Mouse (Mus musculus) layer of hippocampus, adult 2 months (tissue): ENCODE data around the gene Zcchc4. TPM values are rescaled to one million over a fixed set of nuclear protein-coding genes. Genes with fewer than 3 reads are reported as not detected.
"Not testable (repeated sequence)": the region's sequence is repeated elsewhere in the genome, so short reads cannot be mapped to it uniquely, and the experiment has no call there.

Experiments
- DNase-seq, 2 experiments: peaks; one replicate each; pipeline ENCODE4 v3.0.0; 2022; ENCODE audit warnings: low spot score in 2 of 2
- H3K27ac ChIP-seq: fragments of 200-600 bp; 2 replicates; pipeline ENCODE4 v1.8.1; 2022
- H3K4me3 ChIP-seq: fragments of 200-600 bp; 2 replicates; pipeline ENCODE4 v1.8.1; 2022; ENCODE audit warnings: mild to moderate bottlenecking
- CTCF ChIP-seq: fragments of 200-600 bp; conservative IDR thresholded peaks from 2 replicates; pipeline ENCODE4 v1.8.1; 2022; ENCODE audit warnings: antibody characterized with exemption, mild to moderate bottlenecking, moderate library complexity
- total RNA-seq, 2 experiments: library from RNA; stranded (reverse); gene quantifications; 2 replicates each; pipeline ENCODE4 v1.2.3; 2021

Gene Zcchc4
- total RNA-seq, 2 experiments from 2014 or later, result 10.7 to 11.9 TPM

DNA sequence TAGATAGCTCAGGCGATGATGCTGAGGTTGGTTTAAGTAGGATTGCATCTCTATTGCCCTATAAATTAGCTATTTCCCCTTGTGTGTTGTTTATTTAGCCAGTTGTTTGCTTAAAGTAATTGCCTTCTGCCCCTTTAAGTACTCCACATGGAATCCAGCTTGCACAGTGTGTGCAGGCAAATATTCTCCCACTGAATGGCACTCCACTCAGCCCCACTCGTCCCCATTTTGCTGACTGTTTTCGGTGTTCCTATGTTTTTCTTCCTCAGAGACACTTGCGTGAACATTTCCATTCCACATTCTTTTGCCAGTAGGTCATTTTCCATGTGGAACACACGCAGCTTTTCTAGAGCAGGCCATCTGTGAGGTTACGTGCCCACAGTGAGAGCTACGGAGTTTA lies 12.6 kb upstream of the Zcchc4 start:
- Histone ChIP-seq H3K27ac (no peak overlapping the region), H3K4me3 (no peak overlapping the region)
- no peak for DNase-seq
- TF ChIP-seq CTCF, result no peak

DNA sequence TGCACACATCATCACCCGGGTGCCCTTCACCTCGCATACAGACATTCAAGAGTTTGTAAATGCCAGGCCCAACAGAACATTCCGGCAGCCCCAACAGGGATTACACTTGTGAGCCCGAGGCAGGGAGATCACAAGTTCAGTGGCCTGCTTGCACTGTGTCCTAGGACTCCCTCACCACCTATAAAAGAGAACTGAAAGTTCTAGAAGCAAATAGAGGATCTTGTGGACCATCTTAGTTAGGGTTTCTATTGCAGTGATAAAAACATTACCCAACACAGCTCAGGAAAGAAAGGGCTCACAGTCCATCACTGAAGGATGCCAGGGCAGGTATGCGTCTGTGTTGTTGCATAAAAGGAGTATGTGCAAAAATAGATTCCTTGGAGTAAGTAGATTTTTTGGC lies 942 bp upstream of the Zcchc4 start:
- no peak for TF ChIP-seq CTCF
- no peak for DNase-seq
- Histone ChIP-seq H3K27ac (no peak overlapping the region), H3K4me3 (no peak overlapping the region)

DNA sequence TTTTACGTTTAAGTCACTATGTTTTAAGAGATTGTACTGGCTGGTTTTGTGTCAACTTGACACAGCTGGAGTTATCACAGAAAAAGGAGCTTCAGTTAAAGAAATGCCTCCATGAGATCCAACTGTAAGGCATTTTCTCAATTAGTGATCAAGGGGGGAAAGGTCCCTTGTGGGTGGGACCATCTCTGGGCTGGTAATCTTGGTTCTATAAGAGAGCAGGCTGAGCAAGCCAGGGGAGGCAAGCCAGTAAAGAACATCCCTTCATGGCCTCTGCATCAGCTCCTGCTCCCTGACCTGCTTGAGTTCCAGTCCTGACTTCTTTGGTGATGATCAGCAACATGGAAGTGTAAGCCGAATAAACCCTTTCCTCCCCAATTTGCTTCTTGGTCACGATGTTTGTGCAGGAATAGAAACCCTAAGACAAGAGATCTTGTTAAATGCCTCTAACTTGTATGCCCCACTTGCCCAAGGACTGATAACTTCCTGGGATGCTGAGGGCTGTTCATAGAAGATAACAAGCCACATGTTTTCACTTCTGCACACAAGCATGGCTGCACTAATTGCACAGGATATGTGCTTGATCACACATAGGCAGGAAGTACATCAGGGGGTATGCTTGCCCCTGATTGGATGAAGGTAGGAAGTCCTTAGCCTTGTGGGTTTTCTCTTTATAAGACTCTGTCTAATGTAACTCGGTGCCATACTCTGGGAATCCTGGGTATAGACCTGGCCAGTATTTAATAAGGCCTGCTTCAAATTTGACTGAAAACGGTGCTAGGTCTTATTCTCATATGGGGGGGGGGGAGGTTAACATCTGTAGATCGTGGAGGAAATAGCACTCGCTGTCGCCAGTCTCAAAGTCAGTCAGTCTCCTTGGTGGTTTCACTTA lies 1.5 kb downstream of the Zcchc4 start:
- not testable (repeated sequence) for DNase-seq, H3K27ac ChIP-seq, H3K4me3 ChIP-seq

DNA sequence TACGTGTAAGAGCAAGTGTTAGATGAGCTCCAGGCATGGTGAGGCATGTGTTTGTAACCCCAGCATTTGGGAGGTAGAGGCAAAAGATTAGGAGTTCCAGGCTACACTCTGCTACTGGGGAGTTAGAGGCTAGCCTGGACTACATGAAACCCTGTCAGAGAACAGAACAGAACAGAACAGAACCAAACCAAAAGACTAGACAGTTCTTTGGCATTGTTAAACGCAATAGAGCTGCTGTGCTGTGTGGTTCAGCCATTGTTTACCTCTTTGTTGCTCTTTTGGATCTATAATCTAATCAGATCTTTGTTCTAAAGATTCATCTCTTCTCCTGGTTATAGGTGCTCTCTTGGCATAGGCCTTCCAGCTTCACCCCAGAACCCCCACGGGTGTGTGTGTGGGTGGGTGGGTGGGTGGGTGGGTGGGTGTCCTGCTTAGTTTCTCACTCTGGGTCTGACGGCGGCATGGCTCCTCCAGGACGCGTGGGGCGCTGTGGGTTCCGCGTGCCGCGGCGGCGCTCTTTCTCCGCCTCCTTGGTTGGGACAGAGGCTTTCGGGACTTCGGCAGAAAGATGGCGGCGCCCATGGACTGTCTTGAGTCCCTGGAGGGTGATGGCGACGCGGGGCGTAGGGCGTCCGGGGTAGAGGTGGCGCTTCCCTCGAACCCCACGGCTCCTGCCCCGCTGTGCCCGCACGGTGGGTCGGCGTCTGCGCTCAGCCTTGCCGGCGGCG lies 7.5 kb downstream of the Zcchc4 start:
- Histone ChIP-seq H3K27ac (peak overlapping the region; percentile 87), H3K4me3 (peak overlapping the region; percentile 95)
- peak; percentile 88 for TF ChIP-seq CTCF
- peak; percentile 88 for DNase-seq

GRCm38 (mm10) chr5:52783251-52783620 lies 8.0 kb downstream of the Zcchc4 start:
- TF ChIP-seq CTCF, result no peak
- peak overlapping the region; percentile 95 for H3K4me3 ChIP-seq
- no peak for DNase-seq
- peak overlapping the region; percentile 87 for H3K27ac ChIP-seq

GRCm38 (mm10) chr5:52783957-52784356 lies 8.7 kb downstream of the Zcchc4 start:
- H3K27ac ChIP-seq, result no peak overlapping the region
- TF ChIP-seq CTCF, result no peak
- peak overlapping the region; percentile 95 for H3K4me3 ChIP-seq
- no peak for DNase-seq

DNA sequence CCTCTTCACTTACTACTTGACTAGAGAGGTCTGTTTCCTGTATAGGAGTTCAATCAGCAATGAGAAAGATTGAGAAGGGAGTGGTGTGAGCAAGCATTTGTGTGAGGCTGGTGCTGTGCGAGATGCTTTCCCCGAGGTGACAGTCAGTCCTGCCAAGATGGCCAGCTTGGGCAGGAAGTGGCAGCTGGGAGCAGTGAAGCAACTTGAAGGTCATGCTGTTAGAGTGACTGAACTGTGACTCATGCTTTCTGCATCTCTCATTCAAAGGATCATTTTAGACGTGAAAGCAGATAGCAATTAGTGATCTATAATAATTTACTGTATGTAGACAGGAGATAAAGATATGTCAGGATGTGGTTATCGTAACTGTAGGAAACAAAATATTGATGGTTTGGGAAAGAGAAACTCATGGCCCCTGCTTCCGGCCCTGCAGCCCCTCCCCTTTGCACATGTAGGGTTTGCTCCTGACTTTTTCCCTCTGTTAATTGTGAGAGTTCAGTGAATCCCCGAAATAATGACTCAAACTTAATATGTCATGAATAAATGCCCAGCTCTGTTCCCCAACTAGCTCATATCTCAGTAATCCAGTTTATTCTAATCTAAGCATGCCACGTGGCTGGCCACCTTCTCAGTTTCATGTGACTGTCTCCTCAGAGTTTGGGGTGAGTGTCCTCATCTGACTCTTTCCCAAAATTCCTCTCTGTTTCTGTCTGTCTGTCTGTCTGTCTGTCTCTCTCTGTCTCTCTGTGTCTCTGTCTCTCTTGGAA lies 11.5 kb downstream of the Zcchc4 start:
- H3K27ac ChIP-seq, result no peak overlapping the region
- DNase-seq, result no peak
- TF ChIP-seq CTCF, result no peak
- no peak overlapping the region for H3K4me3 ChIP-seq

DNA sequence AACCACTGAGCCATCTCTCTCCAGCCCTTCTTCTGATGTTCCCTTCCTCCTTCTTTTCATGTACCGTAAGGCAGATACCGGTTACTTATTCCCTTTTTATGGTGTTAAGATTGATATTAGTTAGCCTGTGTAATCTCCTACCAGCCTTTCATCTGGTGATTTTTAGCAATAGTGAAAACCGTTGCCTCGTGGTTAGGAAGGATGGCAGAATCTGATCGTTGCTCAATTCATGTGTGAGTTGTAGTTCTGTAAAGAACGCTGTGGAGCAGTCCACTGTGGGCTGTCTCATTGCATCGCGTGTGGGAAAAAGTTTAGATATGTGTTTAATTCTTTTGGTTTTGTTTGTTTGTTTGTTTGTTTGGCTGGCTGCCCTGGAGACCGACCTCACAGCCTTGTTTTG lies 18.0 kb downstream of the Zcchc4 start:
- Histone ChIP-seq H3K4me3 (no peak overlapping the region), H3K27ac (no peak overlapping the region)
- no peak for TF ChIP-seq CTCF
- no peak for DNase-seq

DNA sequence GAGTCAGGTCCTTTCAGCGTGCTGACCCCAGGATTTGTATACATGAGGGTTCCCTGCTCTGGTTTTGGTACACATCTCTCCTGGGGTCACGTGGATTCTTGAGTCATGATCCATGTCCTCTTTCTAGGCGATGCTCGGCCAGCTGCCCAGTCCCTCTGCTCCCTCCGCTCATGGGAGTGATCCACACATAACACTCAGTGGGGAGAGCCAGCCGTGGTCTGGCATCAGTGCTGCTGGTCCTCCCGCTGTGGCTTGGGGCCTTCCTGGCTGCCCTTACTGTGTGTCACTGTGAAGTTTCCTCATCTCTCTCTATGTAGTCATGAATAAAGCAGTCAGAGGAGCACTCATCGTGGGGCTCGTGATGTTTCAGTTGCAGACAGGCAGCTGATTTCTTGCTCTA lies 18.9 kb downstream of the Zcchc4 start:
- no peak for TF ChIP-seq CTCF
- no peak overlapping the region for H3K27ac ChIP-seq
- H3K4me3 ChIP-seq, result no peak overlapping the region
- DNase-seq, result no peak

DNA sequence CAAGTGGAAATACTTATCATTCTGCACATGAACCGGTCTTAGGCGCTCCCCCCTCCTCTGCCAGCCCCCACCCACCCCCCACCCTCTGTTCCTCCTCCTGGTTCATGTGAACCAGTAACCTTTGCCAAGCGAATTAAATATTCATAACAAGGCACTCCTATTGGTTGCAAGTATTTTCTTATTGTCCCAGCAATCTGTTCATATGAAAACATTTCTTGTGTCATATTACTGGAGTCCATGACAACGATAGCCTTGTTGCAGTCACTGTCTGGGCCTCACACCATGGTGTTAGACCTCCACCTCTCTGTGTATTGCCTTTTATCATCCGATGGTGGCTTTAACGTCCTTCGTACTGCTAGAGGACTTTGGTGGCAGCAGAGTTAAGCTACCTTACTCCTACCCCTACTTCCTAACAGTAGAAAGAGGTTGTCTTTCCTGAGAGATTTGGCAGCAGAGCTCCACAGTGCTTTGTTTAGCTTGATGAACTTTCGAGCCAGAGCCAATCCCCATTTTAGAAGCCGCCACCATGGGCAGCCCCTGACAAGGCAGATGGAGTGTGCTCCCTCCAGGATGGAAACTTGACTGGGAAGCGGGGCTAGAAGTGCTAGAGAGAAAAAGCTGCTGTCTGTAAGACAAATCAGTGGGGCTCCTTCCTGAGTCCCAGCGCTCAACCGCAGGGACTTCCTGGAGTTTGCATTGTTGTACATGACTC lies 24.2 kb downstream of the Zcchc4 start:
- Histone ChIP-seq H3K27ac (no peak overlapping the region), H3K4me3 (no peak overlapping the region)
- no peak for DNase-seq
- TF ChIP-seq CTCF, result no peak

DNA sequence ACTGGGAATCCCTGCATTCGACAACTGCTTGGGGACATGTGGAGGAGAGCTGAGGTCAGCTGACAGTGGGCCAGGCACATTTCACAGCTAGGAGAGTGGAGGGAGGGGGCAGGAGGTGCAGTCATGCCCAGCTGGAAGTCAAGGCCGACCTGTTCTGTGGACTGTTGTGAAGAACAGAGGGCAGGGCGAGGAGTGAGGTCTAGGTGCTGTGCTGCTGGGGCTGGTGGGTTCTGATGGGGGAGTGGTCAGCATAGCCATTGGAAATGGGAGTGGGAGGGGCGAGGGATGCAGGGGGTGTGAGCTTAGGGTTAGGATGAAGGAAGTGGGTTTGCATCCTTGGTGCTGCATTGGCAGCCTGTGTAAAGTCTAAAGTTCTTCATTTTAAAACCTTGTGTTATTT lies 30.6 kb downstream of the Zcchc4 start:
- no peak for TF ChIP-seq CTCF
- no peak overlapping the region for H3K27ac ChIP-seq
- H3K4me3 ChIP-seq, result no peak overlapping the region
- DNase-seq, result no peak

DNA sequence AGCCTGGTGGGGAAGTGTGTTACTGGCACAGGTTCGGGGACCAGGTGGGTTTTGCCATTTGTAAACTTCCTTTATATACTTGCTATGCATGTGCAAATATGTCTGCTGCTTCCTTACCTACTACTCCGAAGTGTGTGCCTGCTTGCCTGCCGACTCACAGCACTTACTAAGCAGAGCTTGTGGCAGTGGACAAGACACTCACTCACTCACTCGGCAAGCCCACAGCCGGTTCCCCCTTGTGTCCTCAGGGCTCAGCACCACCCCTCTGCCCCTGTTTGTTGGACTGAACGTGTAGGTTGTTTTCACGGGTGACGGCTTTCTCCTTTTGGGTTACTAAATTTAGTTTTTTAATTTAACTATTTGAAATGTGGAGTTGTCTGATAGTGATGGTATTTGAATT lies 31.1 kb downstream of the Zcchc4 start:
- Histone ChIP-seq H3K4me3 (no peak overlapping the region), H3K27ac (no peak overlapping the region)
- no peak for DNase-seq
- no peak for TF ChIP-seq CTCF
